Mouse (Mus musculus) liver, adult 2 months (tissue): ENCODE data around the gene Trim6. TPM values are rescaled to one million over a fixed set of nuclear protein-coding genes. Genes with fewer than 3 reads are reported as not detected.

Experiments
- polyA plus RNA-seq: library from polyadenylated mRNA; depleted of rRNA; stranded (reverse); fragments of >200 nt; gene quantifications from 2 replicates; pipeline ENCODE4 v1.2.3, GENCODE M21; 2012; rRNA removed
- total RNA-seq: library from RNA; depleted of rRNA; stranded (reverse); fragments of >200 nt; gene quantifications from 2 replicates; pipeline ENCODE4 v1.2.3, GENCODE M21; 2014; rRNA removed

The Trim6 gene
- total and polyA plus RNA-seq, 2 experiments, result 0.18 to 0.75 TPM

Other genes with a start within 250 kb of the Trim6 start
- not detected in 2 replicates for gene Olfr635, start 247.6 kb upstream of the Trim6 start, total RNA-seq
- gene Olfr635, start 247.6 kb upstream of the Trim6 start, polyA plus RNA-seq, result not detected in 2 replicates
- gene Olfr638, start 220.0 kb upstream of the Trim6 start, total RNA-seq, result not detected in 2 replicates
- not detected in 2 replicates for gene Olfr638, start 220.0 kb upstream of the Trim6 start, polyA plus RNA-seq
- under 0.01 TPM in 2 replicates for gene Olfr639, start 201.5 kb upstream of the Trim6 start, total RNA-seq
- not detected in 2 replicates for gene Olfr639, start 201.5 kb upstream of the Trim6 start, polyA plus RNA-seq
- not detected in 2 replicates for gene Olfr640, start 193.2 kb upstream of the Trim6 start, total RNA-seq
- gene Olfr640, start 193.2 kb upstream of the Trim6 start, polyA plus RNA-seq, result not detected in 2 replicates
- not detected in 2 replicates for gene Olfr641, start 183.3 kb upstream of the Trim6 start, total RNA-seq
- not detected in 2 replicates for gene Olfr641, start 183.3 kb upstream of the Trim6 start, polyA plus RNA-seq
- not detected in 2 replicates for gene Olfr642, start 166.1 kb upstream of the Trim6 start, total RNA-seq
- not detected in 2 replicates for gene Olfr642, start 166.1 kb upstream of the Trim6 start, polyA plus RNA-seq
- not detected in 2 replicates for gene 4930516K23Rik, start 157.3 kb upstream of the Trim6 start, total RNA-seq
- not detected in 2 replicates for gene 4930516K23Rik, start 157.3 kb upstream of the Trim6 start, polyA plus RNA-seq
- not detected in 2 replicates for gene Olfr644, start 146.9 kb upstream of the Trim6 start, total RNA-seq
- not detected in 2 replicates for gene Olfr644, start 146.9 kb upstream of the Trim6 start, polyA plus RNA-seq
- not detected in 2 replicates for gene Olfr645, start 133.3 kb upstream of the Trim6 start, total RNA-seq
- not detected in 2 replicates for gene Olfr645, start 133.3 kb upstream of the Trim6 start, polyA plus RNA-seq
- gene Olfr646, start 113.9 kb upstream of the Trim6 start, total RNA-seq, result not detected in 2 replicates
- gene Olfr646, start 113.9 kb upstream of the Trim6 start, polyA plus RNA-seq, result not detected in 2 replicates
- not detected in 2 replicates for gene Ubqln5, start 89.0 kb upstream of the Trim6 start, total RNA-seq
- gene Ubqln5, start 89.0 kb upstream of the Trim6 start, polyA plus RNA-seq, result not detected in 2 replicates
- not detected in 2 replicates for gene Olfr643, start 81.4 kb upstream of the Trim6 start, total RNA-seq
- not detected in 2 replicates for gene Olfr643, start 81.4 kb upstream of the Trim6 start, polyA plus RNA-seq
- gene Ubqln3, start 75.5 kb upstream of the Trim6 start, total RNA-seq, result not detected in 2 replicates
- not detected in 2 replicates for gene Ubqln3, start 75.5 kb upstream of the Trim6 start, polyA plus RNA-seq
- gene Ubqlnl, start 68.2 kb upstream of the Trim6 start, total RNA-seq, result not detected in 2 replicates
- gene Ubqlnl, start 68.2 kb upstream of the Trim6 start, polyA plus RNA-seq, result not detected in 2 replicates
- gene Olfm5, start 54.0 kb upstream of the Trim6 start, total RNA-seq, result not detected in 2 replicates
- not detected in 2 replicates for gene Olfm5, start 54.0 kb upstream of the Trim6 start, polyA plus RNA-seq
- not detected in 2 replicates for gene Olfr648, start 35.4 kb upstream of the Trim6 start, total RNA-seq
- gene Olfr648, start 35.4 kb upstream of the Trim6 start, polyA plus RNA-seq, result not detected in 2 replicates
- not detected in 2 replicates for gene Olfr649, start 22.8 kb upstream of the Trim6 start, total RNA-seq
- gene Olfr649, start 22.8 kb upstream of the Trim6 start, polyA plus RNA-seq, result not detected in 2 replicates
- gene Trim34a, start 25.7 kb downstream of the Trim6 start, total RNA-seq, result 8.6 and 11.9 TPM in 2 replicates
- 2.0 and 2.2 TPM in 2 replicates for gene Trim34a, start 25.7 kb downstream of the Trim6 start, polyA plus RNA-seq
- 1.7 and 2.1 TPM in 2 replicates for gene Trim5, start 69.3 kb downstream of the Trim6 start, total RNA-seq
- 0.23 and 0.36 TPM in 2 replicates for gene Trim5, start 69.3 kb downstream of the Trim6 start, polyA plus RNA-seq
- gene Trim12a, start 96.7 kb downstream of the Trim6 start, total RNA-seq, result 11.7 and 15.5 TPM in 2 replicates
- gene Trim12a, start 96.7 kb downstream of the Trim6 start, polyA plus RNA-seq, result 1.6 and 1.7 TPM in 2 replicates
- 0.09 TPM in 1 of 2 replicates, not detected in the other for gene Trim34b, start 110.7 kb downstream of the Trim6 start, total RNA-seq
- gene Trim34b, start 110.7 kb downstream of the Trim6 start, polyA plus RNA-seq, result 0.76 and 1.3 TPM in 2 replicates
- gene Trim12c, start 134.6 kb downstream of the Trim6 start, total RNA-seq, result 6.7 and 12.4 TPM in 2 replicates
- gene Trim12c, start 134.6 kb downstream of the Trim6 start, polyA plus RNA-seq, result 2.7 and 2.8 TPM in 2 replicates
- gene Trim30b, start 151.1 kb downstream of the Trim6 start, total RNA-seq, result 0.47 and 0.74 TPM in 2 replicates
- gene Trim30b, start 151.1 kb downstream of the Trim6 start, polyA plus RNA-seq, result 0.06 TPM in 1 of 2 replicates, not detected in the other
- gene Trim30c, start 182.0 kb downstream of the Trim6 start, total RNA-seq, result 0.54 and 1.3 TPM in 2 replicates
- 0.13 TPM in 1 of 2 replicates, not detected in the other for gene Trim30c, start 182.0 kb downstream of the Trim6 start, polyA plus RNA-seq
- 8.1 and 9.4 TPM in 2 replicates for gene Trim30a, start 246.4 kb downstream of the Trim6 start, total RNA-seq
- gene Trim30a, start 246.4 kb downstream of the Trim6 start, polyA plus RNA-seq, result 0.90 and 1.5 TPM in 2 replicates